Mouse (Mus musculus) liver, embryonic 14.5 days (tissue): ENCODE data around the gene Vstm2a.

Experiments used
- CTCF ChIP-seq: IDR thresholded peaks from 2 replicates; pipeline ENCODE4 v1.5.1; 2016; ENCODE audit warnings: antibody characterized with exemption, low read depth, control low read depth
- EP300 ChIP-seq: IDR thresholded peaks from 2 replicates; pipeline ENCODE4 v1.6.1; 2016; ENCODE audit warnings: antibody characterized with exemption, low read depth

DNA sequence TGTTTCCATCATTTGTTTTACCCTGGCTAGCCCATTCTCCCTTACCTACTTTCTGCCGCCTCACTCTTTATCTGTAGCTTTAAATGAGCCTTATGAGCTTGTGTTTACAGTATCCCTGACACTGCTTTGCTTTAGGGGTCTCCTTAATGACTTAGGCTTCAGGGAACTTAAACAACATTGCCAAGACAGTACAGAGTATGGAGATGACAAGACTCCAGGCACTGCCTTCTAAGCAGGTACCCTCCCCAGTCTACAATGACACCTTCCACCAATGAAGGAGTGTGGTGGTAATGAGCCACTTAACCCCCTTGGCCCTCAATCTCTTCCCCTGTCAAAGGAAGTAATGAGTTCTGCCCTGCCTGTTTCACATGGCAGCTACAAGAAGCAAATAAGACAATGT lies 42.4 kb downstream of the Vstm2a start:
- TF ChIP-seq CTCF (no peak), EP300 (no peak)
